Mouse (Mus musculus): ENCODE results near the gene Inpp5b.
"Not testable (repeated sequence)": the region's sequence is repeated elsewhere in the genome, so short reads cannot be mapped to it uniquely, and the experiment has no call there.

GRCm38 (mm10) chr4:124713850-124714249 is 27.8 kb upstream of the Inpp5b start:
- TF ChIP-seq MYOD1 (IDR thresholded peaks at IDR 0.05; ENCODE audit: control insufficient read depth in 1 of 3, insufficient read length in 2 of 3, low read depth in 2 of 3); MAX (IDR thresholded peaks at IDR 0.05; ENCODE audit: low read depth); POLR2A (IDR thresholded peaks at IDR 0.05; ENCODE audit: insufficient read length, low read depth); REST (IDR thresholded peaks at IDR 0.05; ENCODE audit: insufficient read depth, insufficient read length); SRF (IDR thresholded peaks at IDR 0.05; ENCODE audit: control insufficient read depth, insufficient read length, low read depth); TCF12 (IDR thresholded peaks at IDR 0.05; ENCODE audit: insufficient read depth, poor library complexity, severe bottlenecking); E2F4 (IDR thresholded peaks at IDR 0.05; ENCODE audit: insufficient read depth): not testable (repeated sequence)

Measured in myocyte (in vitro differentiated cells).